Mouse (Mus musculus): ENCODE measurements around the gene Map4k1. TPM values are rescaled to one million over a fixed set of nuclear protein-coding genes. Genes with fewer than 3 reads are reported as not detected.

Gene Map4k1
- 43.0 and 111 TPM in 2 replicates for polyA plus RNA-seq (2011; ENCODE audit: insufficient read depth, insufficient read length, low replicate concordance, missing spikeins)

DNA sequence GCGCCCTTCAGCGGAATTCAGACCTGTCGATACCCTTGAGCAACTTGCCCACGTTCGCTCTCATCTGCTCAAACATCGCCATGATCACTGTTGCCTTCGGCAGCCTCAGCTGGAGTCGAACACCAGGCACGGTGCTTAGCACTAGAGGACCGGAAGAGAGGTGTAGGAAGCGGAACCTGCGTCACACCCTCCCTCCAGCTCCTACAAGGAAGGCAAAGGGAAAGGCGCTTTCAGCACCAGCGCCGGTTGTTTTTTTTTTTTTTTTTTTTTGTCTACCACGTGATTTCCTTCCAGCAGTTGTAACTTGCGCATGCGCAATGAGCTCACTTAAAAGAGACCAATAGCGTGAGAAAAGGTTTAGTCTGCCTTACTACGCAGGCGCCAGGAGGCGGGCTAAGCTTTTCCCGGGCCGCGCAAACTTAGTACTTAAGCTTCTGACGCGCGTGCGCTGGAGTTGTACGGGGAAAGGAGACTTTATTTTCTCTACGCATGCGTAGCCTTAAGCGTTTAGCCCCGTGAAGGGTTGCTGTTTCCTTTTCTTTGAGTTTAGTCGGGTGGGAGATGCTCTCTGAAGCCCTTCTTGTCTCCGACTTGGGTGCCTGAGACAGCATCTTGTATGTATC lies at the start of gene Map4k1, which contains the start of gene Eif3k:
Map4k1 (plus strand) TSS at position 400 of the 623 bp plus-strand sequence.
Eif3k (minus strand) TSS at position 214 of the 623 bp plus-strand sequence.
- Histone ChIP-seq H3K4me1 (ENCODE audit: control insufficient read depth, insufficient read depth, low read length) (peaks cover 2% of the 10 kb centered on the region; the same call in 1 of the 2 replicates), H3K4me3 (replicated peaks; ENCODE audit: control insufficient read depth, low read depth, low read length) (peak within 1 kb of the TSS; percentile 85), H3K27ac (ENCODE audit: control insufficient read depth, insufficient read depth, low read depth, low read length, poor library complexity) (peak within 1 kb of the TSS; percentile 88)
- TF ChIP-seq CTCF (IDR thresholded peaks at IDR 0.05; ENCODE audit: control insufficient read depth, insufficient read depth, low read length), result no peak
- TF ChIP-seq POLR2A (IDR thresholded peaks at IDR 0.05; ENCODE audit: borderline replicate concordance, control insufficient read depth, low read depth, low read length), result peak; percentile 49
- WGBS, result under 1% methylated on average over 36 of the region's 36 CpGs

DNA sequence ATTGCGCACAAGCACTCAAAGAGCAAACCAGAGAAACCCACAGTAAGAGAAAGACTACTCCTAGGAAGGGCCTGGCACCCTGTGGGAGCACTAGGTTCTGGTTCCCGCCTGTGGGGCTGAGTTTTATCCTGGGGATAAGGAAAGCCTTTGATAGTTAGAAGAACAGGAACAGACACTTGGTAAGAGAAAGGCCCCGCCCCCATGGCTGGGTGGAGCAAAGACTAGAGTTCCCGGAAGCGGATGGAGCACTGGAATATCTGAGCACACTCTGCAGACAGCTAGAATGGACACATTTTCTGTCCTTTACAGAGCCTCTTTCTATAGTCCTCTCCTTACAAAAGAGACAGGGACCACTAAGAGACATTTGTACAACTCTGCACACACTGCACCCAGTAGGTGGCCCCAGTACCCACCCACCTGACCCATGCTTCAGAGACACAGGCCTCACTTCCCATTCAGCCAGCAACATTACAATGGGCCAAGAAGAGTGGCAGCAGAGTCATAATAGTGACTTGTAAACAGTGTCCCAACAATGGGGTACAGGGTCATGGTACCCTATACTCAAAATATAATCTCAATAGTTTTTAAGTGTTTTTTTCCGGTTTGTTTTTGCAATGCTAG lies 49.3 kb upstream of the Map4k1 start:
- TF ChIP-seq POLR2A (IDR thresholded peaks at IDR 0.05; ENCODE audit: borderline replicate concordance, control insufficient read depth, low read depth, low read length), result no peak
- TF ChIP-seq CTCF (IDR thresholded peaks at IDR 0.05; ENCODE audit: control insufficient read depth, insufficient read depth, low read length), result no peak
- Histone ChIP-seq H3K27ac (ENCODE audit: control insufficient read depth, insufficient read depth, low read depth, low read length, poor library complexity) (no peak overlapping the region), H3K4me3 (replicated peaks; ENCODE audit: control insufficient read depth, low read depth, low read length) (no peak overlapping the region), H3K4me1 (ENCODE audit: control insufficient read depth, insufficient read depth, low read length) (no peaks in the 10 kb centered on the region; the same call in 1 of the 2 replicates)
- 67% methylated on average over 6 of the region's 6 CpGs for WGBS

DNA sequence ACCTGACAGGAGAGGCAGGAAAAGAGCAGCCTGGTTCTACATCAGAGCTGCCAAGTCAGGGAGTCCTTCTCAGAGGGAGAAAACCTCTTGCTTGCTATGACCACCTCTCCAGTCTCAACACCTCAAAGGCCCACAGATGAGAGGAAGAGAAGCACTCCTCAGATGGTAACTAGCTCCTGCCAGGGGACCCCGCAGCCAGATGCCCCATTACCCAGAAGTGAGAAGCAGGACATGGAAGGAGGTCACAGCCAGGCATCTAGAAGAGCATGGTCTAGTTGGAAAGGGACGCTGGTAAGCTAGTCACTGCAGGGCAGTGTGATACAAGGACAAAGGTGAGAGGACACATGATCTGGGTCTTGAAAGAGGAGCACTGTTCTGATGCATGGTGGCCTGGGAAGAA lies 48.0 kb upstream of the Map4k1 start:
- no peak overlapping the region for H3K27ac ChIP-seq (ENCODE audit: control insufficient read depth, insufficient read depth, low read depth, low read length, poor library complexity)
- no peaks in the 10 kb centered on the region; the same call in 1 of the 2 replicates for H3K4me1 ChIP-seq (ENCODE audit: control insufficient read depth, insufficient read depth, low read length)
- WGBS, result 91% methylated on average over 2 of the region's 2 CpGs
- TF ChIP-seq POLR2A (IDR thresholded peaks at IDR 0.05; ENCODE audit: borderline replicate concordance, control insufficient read depth, low read depth, low read length) (no peak), CTCF (IDR thresholded peaks at IDR 0.05; ENCODE audit: control insufficient read depth, insufficient read depth, low read length) (no peak)
- no peak overlapping the region for H3K4me3 ChIP-seq (replicated peaks; ENCODE audit: control insufficient read depth, low read depth, low read length)

DNA sequence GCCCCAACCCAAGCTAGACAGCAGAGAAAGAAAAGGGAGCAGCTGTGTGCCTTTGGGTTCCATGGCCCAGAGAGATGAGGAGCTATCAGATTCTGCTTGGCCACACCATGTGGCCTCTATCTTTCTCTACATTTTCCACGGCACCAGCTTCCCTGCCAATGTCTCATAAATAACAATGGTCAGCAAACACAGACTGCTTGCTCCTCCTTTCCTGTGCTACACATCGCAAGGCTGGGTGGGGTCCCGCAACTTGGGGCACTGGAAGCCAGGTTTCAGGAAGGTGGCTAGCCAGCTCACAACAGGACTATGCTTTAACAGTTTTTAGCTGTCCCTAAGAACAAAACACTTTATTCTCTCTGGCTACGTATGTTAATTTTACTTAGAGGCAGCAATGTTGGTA lies 45.1 kb upstream of the Map4k1 start:
- no peak for TF ChIP-seq POLR2A (IDR thresholded peaks at IDR 0.05; ENCODE audit: borderline replicate concordance, control insufficient read depth, low read depth, low read length)
- no peak for TF ChIP-seq CTCF (IDR thresholded peaks at IDR 0.05; ENCODE audit: control insufficient read depth, insufficient read depth, low read length)

DNA sequence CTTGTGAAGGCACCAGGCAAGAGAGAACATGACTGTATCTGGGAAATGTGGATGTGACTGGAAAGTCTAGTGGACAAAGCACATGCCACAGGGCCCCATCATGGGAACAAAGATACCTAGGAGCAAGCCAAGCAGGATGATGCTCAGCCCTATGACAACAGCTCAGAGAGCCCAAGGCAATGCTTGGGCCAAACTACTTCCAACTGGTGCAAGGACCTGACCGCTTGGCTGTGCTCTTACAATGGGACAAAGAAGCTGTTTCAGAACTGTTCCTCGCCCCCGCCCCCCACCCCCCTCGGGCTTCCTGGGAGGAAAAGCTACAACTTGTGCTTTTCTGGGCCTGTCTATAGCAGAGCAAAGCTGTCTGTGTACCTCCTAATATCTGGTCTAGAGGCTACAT lies 43.2 kb upstream of the Map4k1 start:
- TF ChIP-seq CTCF (IDR thresholded peaks at IDR 0.05; ENCODE audit: control insufficient read depth, insufficient read depth, low read length), result no peak
- TF ChIP-seq POLR2A (IDR thresholded peaks at IDR 0.05; ENCODE audit: borderline replicate concordance, control insufficient read depth, low read depth, low read length), result no peak
- Histone ChIP-seq H3K4me1 (ENCODE audit: control insufficient read depth, insufficient read depth, low read length) (no peaks in the 10 kb centered on the region; the same call in 1 of the 2 replicates), H3K4me3 (replicated peaks; ENCODE audit: control insufficient read depth, low read depth, low read length) (no peak overlapping the region), H3K27ac (ENCODE audit: control insufficient read depth, insufficient read depth, low read depth, low read length, poor library complexity) (no peak overlapping the region)
- WGBS, result 67% methylated on average over 4 of the region's 4 CpGs

More for the DNA sequence above, 45.1 kb upstream of the Map4k1 start:
- Histone ChIP-seq H3K4me3 (replicated peaks; ENCODE audit: control insufficient read depth, low read depth, low read length) (no peak overlapping the region), H3K27ac (ENCODE audit: control insufficient read depth, insufficient read depth, low read depth, low read length, poor library complexity) (no peak overlapping the region), H3K4me1 (ENCODE audit: control insufficient read depth, insufficient read depth, low read length) (no peaks in the 10 kb centered on the region; the same call in 1 of the 2 replicates)
- 67% methylated on average over 4 of the region's 4 CpGs for WGBS

DNA sequence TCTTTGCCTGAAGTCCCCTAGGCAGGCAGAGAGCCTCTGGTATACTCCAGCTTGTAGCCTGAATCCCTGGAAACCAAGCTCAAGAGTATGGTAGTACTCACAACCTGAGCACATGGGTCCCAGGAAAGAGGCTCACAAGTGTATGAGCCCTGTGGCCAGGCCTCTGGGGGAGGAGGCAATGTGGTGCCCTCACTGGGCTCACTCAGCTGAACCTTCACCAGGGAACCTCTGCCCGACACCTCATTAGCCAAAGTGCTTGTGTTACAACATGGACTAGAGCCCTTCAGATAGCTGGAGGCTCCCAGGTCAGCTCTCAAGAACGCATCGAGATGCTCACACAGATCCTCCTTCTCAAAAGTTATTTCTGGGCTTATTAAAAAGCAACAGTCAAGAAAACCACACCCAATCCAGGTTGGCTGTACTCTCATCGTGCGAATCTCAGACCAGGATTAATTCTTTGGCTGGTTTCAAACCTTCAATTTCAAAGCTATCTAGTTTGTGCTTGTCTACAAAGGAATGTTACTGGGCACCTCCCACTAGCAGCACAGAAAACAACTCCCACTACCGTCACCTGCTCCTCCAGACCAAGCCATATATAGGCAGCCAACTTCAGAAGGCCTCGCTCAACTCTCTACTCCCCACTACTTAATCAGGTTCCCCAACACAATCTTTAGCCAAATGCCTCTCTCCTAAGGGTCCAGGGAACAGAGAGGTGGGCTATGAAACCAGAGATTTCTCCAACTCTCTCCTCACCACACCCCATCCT lies 42.2 kb upstream of the Map4k1 start:
- no peak for TF ChIP-seq POLR2A (IDR thresholded peaks at IDR 0.05; ENCODE audit: borderline replicate concordance, control insufficient read depth, low read depth, low read length)
- no peak for TF ChIP-seq CTCF (IDR thresholded peaks at IDR 0.05; ENCODE audit: control insufficient read depth, insufficient read depth, low read length)
- no peak overlapping the region for H3K27ac ChIP-seq (ENCODE audit: control insufficient read depth, insufficient read depth, low read depth, low read length, poor library complexity)
- no peak overlapping the region for H3K4me3 ChIP-seq (replicated peaks; ENCODE audit: control insufficient read depth, low read depth, low read length)
- no peaks in the 10 kb centered on the region; the same call in 1 of the 2 replicates for H3K4me1 ChIP-seq (ENCODE audit: control insufficient read depth, insufficient read depth, low read length)
- 90% methylated on average over 7 of the region's 7 CpGs for WGBS

DNA sequence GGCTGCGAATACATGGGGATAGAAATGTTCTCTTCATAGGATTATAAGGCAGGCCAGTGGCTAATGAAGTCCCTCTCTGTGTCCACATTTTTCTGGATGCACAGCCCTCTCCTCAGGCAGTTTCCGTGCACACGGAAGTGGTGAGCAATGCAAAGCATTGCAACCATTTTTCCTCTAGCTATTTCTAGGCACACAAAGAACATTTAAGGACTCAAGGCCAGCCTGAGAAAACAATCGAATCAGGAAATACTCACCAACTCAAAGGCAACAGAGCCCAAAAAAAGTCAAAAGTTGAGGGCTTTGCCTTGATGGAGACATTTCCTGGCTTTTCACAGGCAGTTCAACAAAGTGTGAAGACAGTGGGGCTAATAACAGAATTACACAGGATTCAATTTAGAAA lies 40.7 kb upstream of the Map4k1 start:
- H3K27ac ChIP-seq (ENCODE audit: control insufficient read depth, insufficient read depth, low read depth, low read length, poor library complexity), result no peak overlapping the region
- H3K4me3 ChIP-seq (replicated peaks; ENCODE audit: control insufficient read depth, low read depth, low read length), result no peak overlapping the region
- no peak for TF ChIP-seq CTCF (IDR thresholded peaks at IDR 0.05; ENCODE audit: control insufficient read depth, insufficient read depth, low read length)
- TF ChIP-seq POLR2A (IDR thresholded peaks at IDR 0.05; ENCODE audit: borderline replicate concordance, control insufficient read depth, low read depth, low read length), result no peak
- 81% methylated on average over 4 of the region's 4 CpGs for WGBS
- H3K4me1 ChIP-seq (ENCODE audit: control insufficient read depth, insufficient read depth, low read length), result no peaks in the 10 kb centered on the region; the same call in 1 of the 2 replicates

DNA sequence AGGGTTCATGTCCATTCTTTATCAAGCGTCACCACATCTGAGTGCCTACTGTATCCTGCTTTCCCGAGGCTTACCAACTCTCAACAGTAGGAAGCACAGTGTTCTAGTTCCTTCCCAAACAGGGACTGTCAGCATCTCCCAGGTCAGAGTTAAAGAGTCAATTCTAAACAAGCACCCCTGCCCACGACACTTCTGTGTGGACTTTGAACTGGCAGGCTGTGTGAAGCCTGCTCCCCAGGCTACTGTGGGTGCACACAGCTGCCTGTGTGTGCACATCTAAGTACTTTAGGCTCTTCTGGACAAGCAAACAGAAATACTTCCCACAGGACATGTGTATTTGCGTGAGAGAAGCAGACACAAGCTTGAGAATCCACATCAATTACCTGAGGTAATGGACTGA lies 40.3 kb upstream of the Map4k1 start:
- no peak overlapping the region for H3K4me3 ChIP-seq (replicated peaks; ENCODE audit: control insufficient read depth, low read depth, low read length)
- TF ChIP-seq POLR2A (IDR thresholded peaks at IDR 0.05; ENCODE audit: borderline replicate concordance, control insufficient read depth, low read depth, low read length), result no peak
- 82% methylated on average over 4 of the region's 4 CpGs for WGBS
- H3K4me1 ChIP-seq (ENCODE audit: control insufficient read depth, insufficient read depth, low read length), result peaks cover under 1% of the 10 kb centered on the region; the same call in 1 of the 2 replicates
- H3K27ac ChIP-seq (ENCODE audit: control insufficient read depth, insufficient read depth, low read depth, low read length, poor library complexity), result no peak overlapping the region
